Mouse (Mus musculus): ENCODE measurements around the gene Fbxl14. TPM values are rescaled to one million over a fixed set of nuclear protein-coding genes. Genes with fewer than 3 reads are reported as not detected.

The Fbxl14 gene
- polyA plus RNA-seq, 2 experiments: 3.9 to 16.3 TPM

DNA sequence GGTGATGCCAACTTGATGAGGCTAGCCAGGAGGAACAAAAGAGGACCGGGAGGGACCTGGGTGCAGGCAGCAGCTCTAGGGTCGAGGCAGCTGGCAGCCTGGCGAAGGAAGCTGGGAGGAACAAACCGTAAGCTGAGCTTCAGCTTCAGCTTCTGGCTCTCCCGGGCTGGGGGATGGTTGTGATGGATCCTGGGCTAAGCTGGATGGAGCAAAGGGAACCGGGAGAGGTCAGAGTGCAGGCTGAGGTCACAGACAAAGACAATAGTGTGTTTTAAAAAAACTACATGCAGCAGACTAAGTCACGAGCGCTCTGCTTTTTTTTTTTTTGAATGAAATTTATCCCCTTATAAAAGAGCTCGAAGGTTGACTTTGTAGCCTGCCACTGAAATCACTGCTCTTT, 41.3 kb downstream of the Fbxl14 start:
- DNase-seq (ENCODE audit: low read depth in 3 of 3, low spot score in 3 of 3) (no peak), ATAC-seq (ENCODE audit: insufficient read depth) (no peak)
- no peak overlapping the region for H3K27ac ChIP-seq

DNA sequence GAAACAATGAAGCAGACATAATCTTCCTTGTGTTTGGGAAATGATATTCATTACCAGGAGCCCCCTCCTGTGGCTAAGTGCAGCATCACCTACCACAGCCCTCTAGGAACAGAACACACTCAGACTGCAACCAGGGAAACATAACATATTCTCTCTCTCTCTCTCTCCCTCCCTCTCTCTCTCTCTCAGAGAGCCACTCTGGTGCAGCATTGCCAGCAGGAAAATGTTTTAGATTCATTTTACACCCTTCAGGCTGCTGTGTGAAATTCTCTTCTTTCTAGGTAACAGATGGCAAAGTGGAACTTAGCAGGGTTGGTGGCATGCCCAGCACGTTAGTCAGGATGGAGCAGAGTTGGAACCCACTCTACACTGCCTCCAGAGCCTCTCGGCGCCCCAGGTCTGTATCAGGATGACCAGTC, 42.0 kb downstream of the Fbxl14 start:
- H3K36me3 ChIP-seq (replicated peaks; ENCODE audit: control insufficient read depth, insufficient read depth, low read depth): no peaks in the 10 kb centered on the region
- no peak overlapping the region for H3K9ac ChIP-seq (replicated peaks)
- DNase-seq (ENCODE audit: low read depth in 3 of 3, low spot score in 3 of 3) (no peak), ATAC-seq (ENCODE audit: insufficient read depth) (no peak)
- no peaks in the 10 kb centered on the region for H3K9me3 ChIP-seq (ENCODE audit: control insufficient read depth, low read length)
- no peak overlapping the region for H3K4me3 ChIP-seq (ENCODE audit: insufficient read depth in 1 of 2, low read depth in 2 of 2, low read length in 2 of 2)
- H3K27ac ChIP-seq: no peak overlapping the region
- no peak overlapping the region for H3K4me2 ChIP-seq (ENCODE audit: low read depth)
- 64% methylated on average over 3 of the region's 3 CpGs for WGBS (ENCODE audit: insufficient replicate concordance)
- H3K27me3 ChIP-seq (ENCODE audit: control insufficient read depth, insufficient read depth, low read length): no peaks in the 10 kb centered on the region
- 0 out of 4 replicates have a peak, but pooled peaks cover 0 to 2% of the 10 kb centered on the region in 2 experiments for H3K4me1 ChIP-seq (replicated peaks; ENCODE audit: control insufficient read depth in 2 of 2, insufficient read depth in 2 of 2, low read length in 1 of 2)
- no peak for TF ChIP-seq EP300 (IDR thresholded peaks at IDR 0.05; ENCODE audit: low read depth)
- no peak for TF ChIP-seq CTCF (IDR thresholded peaks at IDR 0.05; ENCODE audit: low read depth)

More for the DNA sequence above, 41.3 kb downstream of the Fbxl14 start:
- Histone ChIP-seq H3K27me3 (ENCODE audit: control insufficient read depth, insufficient read depth, low read length) (no peaks in the 10 kb centered on the region), H3K9ac (replicated peaks) (no peak overlapping the region), H3K36me3 (replicated peaks; ENCODE audit: control insufficient read depth, insufficient read depth, low read depth) (no peaks in the 10 kb centered on the region), H3K4me1 (replicated peaks; ENCODE audit: control insufficient read depth in 2 of 2, insufficient read depth in 2 of 2, low read length in 1 of 2) (0 out of 4 replicates have a peak, but pooled peaks cover 0 to 2% of the 10 kb centered on the region in 2 experiments), H3K4me3 (ENCODE audit: insufficient read depth in 1 of 2, low read depth in 2 of 2, low read length in 2 of 2) (no peak overlapping the region), H3K9me3 (ENCODE audit: control insufficient read depth, low read length) (no peaks in the 10 kb centered on the region), H3K4me2 (ENCODE audit: low read depth) (no peak overlapping the region)
- no peak for TF ChIP-seq EP300 (IDR thresholded peaks at IDR 0.05; ENCODE audit: low read depth)
- 42% methylated on average over 9 of the region's 9 CpGs for WGBS (ENCODE audit: insufficient replicate concordance)

DNA sequence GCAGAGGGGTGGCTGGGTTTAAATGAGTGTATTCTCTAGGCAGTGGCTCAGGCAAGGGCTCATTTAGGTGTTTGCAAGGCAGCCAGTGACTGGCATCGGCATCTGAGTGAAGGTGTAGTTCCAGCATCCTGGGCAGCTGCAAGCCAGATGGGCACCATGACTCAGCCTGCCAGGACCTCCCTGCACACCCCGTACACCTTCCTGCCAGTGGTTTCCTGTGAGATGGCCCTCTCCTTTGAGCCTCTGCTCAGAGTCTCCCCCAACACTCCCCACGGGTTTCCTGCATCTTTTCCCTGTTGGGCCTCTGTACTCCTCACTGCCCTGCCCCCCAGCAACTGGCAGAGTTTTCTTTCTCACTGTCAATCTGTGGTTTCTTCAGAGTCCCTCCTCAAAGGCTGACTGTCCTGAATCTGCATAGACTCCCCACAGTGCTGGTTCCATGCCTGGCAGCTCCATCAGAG, 42.5 kb downstream of the Fbxl14 start:
- H3K36me3 ChIP-seq (replicated peaks; ENCODE audit: control insufficient read depth, insufficient read depth, low read depth): no peaks in the 10 kb centered on the region
- H3K4me3 ChIP-seq (ENCODE audit: insufficient read depth in 1 of 2, low read depth in 2 of 2, low read length in 2 of 2): no peak overlapping the region
- no peak for DNase-seq (ENCODE audit: low read depth in 3 of 3, low spot score in 3 of 3)
- H3K9ac ChIP-seq (replicated peaks): no peak overlapping the region
- WGBS (ENCODE audit: insufficient replicate concordance): 11% methylated on average over 3 of the region's 3 CpGs
- TF ChIP-seq CTCF (IDR thresholded peaks at IDR 0.05; ENCODE audit: low read depth): no peak
- no peak for TF ChIP-seq EP300 (IDR thresholded peaks at IDR 0.05; ENCODE audit: low read depth)
- 0 out of 4 replicates have a peak, but pooled peaks cover 0 to 2% of the 10 kb centered on the region in 2 experiments for H3K4me1 ChIP-seq (replicated peaks; ENCODE audit: control insufficient read depth in 2 of 2, insufficient read depth in 2 of 2, low read length in 1 of 2)
- no peaks in the 10 kb centered on the region for H3K9me3 ChIP-seq (ENCODE audit: control insufficient read depth, low read length)
- H3K27me3 ChIP-seq (ENCODE audit: control insufficient read depth, insufficient read depth, low read length): no peaks in the 10 kb centered on the region
- ATAC-seq (ENCODE audit: insufficient read depth): no peak
- no peak overlapping the region for H3K4me2 ChIP-seq (ENCODE audit: low read depth)
- H3K27ac ChIP-seq: no peak overlapping the region

DNA sequence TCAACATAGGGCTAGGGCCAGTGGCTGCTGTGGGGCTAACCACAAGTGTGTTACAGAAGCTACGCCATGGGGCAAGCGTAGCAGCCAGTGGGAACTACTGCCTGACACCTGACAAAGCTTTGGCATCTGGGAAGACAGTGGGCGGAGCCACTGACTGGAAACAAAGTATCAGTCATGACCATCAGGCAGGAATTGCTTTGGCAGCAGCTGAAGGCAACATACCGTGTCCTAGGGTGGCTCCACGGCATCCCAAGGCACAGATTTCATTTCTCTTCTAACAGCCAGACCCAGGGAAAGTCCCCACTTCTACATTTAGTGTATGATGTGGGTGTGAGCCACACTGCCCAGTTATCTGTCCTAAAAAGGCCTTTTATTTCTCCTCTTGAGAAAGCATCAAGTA, 47.0 kb downstream of the Fbxl14 start:
- ATAC-seq (ENCODE audit: insufficient read depth): no peak
- H3K4me1 ChIP-seq (replicated peaks; ENCODE audit: control insufficient read depth in 2 of 2, insufficient read depth in 2 of 2, low read length in 1 of 2): 0 out of 4 replicates have a peak, but pooled peaks cover 0 to 2% of the 10 kb centered on the region in 2 experiments
- H3K9me3 ChIP-seq (ENCODE audit: control insufficient read depth, low read length): no peaks in the 10 kb centered on the region
- H3K36me3 ChIP-seq (replicated peaks; ENCODE audit: control insufficient read depth, insufficient read depth, low read depth): no peaks in the 10 kb centered on the region
- WGBS (ENCODE audit: insufficient replicate concordance): 52% methylated on average over 5 of the region's 5 CpGs
- H3K27ac ChIP-seq: no peak overlapping the region
- TF ChIP-seq CTCF (IDR thresholded peaks at IDR 0.05; ENCODE audit: low read depth) (no peak), EP300 (IDR thresholded peaks at IDR 0.05; ENCODE audit: low read depth) (no peak)
- H3K4me3 ChIP-seq (ENCODE audit: insufficient read depth in 1 of 2, low read depth in 2 of 2, low read length in 2 of 2): no peak overlapping the region
- no peak overlapping the region for H3K9ac ChIP-seq (replicated peaks)
- no peaks in the 10 kb centered on the region for H3K27me3 ChIP-seq (ENCODE audit: control insufficient read depth, insufficient read depth, low read length)
- DNase-seq (ENCODE audit: low read depth in 3 of 3, low spot score in 3 of 3): no peak
- H3K4me2 ChIP-seq (ENCODE audit: low read depth): no peak overlapping the region

DNA sequence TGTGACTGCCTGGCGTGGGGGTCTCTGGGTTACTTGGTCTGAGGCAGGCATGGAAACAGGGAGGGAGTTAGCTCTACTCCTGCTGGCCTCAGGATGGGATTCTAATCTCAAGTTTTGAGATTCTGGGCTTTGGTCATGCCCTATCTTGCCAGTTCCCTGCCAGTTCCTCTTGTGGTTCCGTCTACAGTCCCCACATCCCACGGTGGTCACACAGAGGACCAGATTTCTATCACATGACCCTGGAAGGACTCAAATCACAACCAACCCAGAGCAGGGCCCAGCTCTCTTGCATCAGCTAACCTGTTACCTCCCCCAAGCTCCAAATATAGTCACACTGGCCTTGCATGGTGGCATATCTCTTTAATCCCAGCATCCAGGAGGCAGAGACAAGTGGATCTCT, 50.2 kb downstream of the Fbxl14 start:
- no peaks in the 10 kb centered on the region for H3K4me1 ChIP-seq (replicated peaks; ENCODE audit: control insufficient read depth in 2 of 2, insufficient read depth in 2 of 2, low read length in 1 of 2)
- no peak overlapping the region for H3K27ac ChIP-seq
- no peak overlapping the region for H3K4me2 ChIP-seq (ENCODE audit: low read depth)
- no peak overlapping the region for H3K4me3 ChIP-seq (ENCODE audit: insufficient read depth in 1 of 2, low read depth in 2 of 2, low read length in 2 of 2)
- 32% methylated on average over 3 of the region's 3 CpGs for WGBS (ENCODE audit: insufficient replicate concordance)
- TF ChIP-seq EP300 (IDR thresholded peaks at IDR 0.05; ENCODE audit: low read depth) (no peak), CTCF (IDR thresholded peaks at IDR 0.05; ENCODE audit: low read depth) (no peak)
- no peaks in the 10 kb centered on the region for H3K27me3 ChIP-seq (ENCODE audit: control insufficient read depth, insufficient read depth, low read length)
- H3K36me3 ChIP-seq (replicated peaks; ENCODE audit: control insufficient read depth, insufficient read depth, low read depth): no peaks in the 10 kb centered on the region
- no peak overlapping the region for H3K9ac ChIP-seq (replicated peaks)
- H3K9me3 ChIP-seq (ENCODE audit: control insufficient read depth, low read length): no peaks in the 10 kb centered on the region
- ATAC-seq (ENCODE audit: insufficient read depth) (no peak), DNase-seq (ENCODE audit: low read depth in 3 of 3, low spot score in 3 of 3) (no peak)

Other genes starting within 250 kb of the Fbxl14 start
- 0.01 TPM in 1 of 2 replicates, not detected in the other for gene Cacna2d4, start 243.1 kb upstream of the Fbxl14 start, polyA plus RNA-seq (2012; rRNA removed)
- not detected in 2 replicates for gene Cacna2d4, start 243.1 kb upstream of the Fbxl14 start, polyA plus RNA-seq (2014; fragmentation: Nextera tagmentation; extraction: Ambion mirVana)
- 0.02 and 0.08 TPM in 2 replicates for gene Lrtm2, start 148.9 kb upstream of the Fbxl14 start, polyA plus RNA-seq (2012; rRNA removed)
- gene Lrtm2, start 148.9 kb upstream of the Fbxl14 start, polyA plus RNA-seq (2014; fragmentation: Nextera tagmentation; extraction: Ambion mirVana): 0.04 TPM in 1 of 2 replicates, not detected in the other
- 16.5 and 18.4 TPM in 2 replicates for gene Adipor2, start 62.0 kb upstream of the Fbxl14 start, polyA plus RNA-seq (2012; rRNA removed)
- 17.7 and 19.2 TPM in 2 replicates for gene Adipor2, start 62.0 kb upstream of the Fbxl14 start, polyA plus RNA-seq (2014; fragmentation: Nextera tagmentation; extraction: Ambion mirVana)
- 0.17 and 0.26 TPM in 2 replicates for gene Wnt5b, start 64.7 kb downstream of the Fbxl14 start, polyA plus RNA-seq (2012; rRNA removed)
- gene Wnt5b, start 64.7 kb downstream of the Fbxl14 start, polyA plus RNA-seq (2014; fragmentation: Nextera tagmentation; extraction: Ambion mirVana): 0.28 and 0.50 TPM in 2 replicates